Mouse (Mus musculus) CH12.LX (cell line): ENCODE measurements around the gene Fam181b. TPM values are rescaled to one million over a fixed set of nuclear protein-coding genes. Genes with fewer than 3 reads are reported as not detected.

Experiments
- DNase-seq: peaks from one replicate; pipeline ENCODE4 v3.0.0-alpha.2; 2013; ENCODE audit errors: extremely low read depth
- H3K27ac ChIP-seq: 2 replicates; pipeline ENCODE4 v1.5.1; 2012; ENCODE audit warnings: low read depth, mild to moderate bottlenecking, control low read depth, moderate library complexity; ENCODE audit not compliant: insufficient read depth
- H3K27me3 ChIP-seq: replicated peaks from 2 replicates; pipeline ENCODE3; 2012; ENCODE audit warnings: inconsistent platforms
- H3K36me3 ChIP-seq, 2 experiments: replicated peaks in 1 of 2; 2 replicates each; pipeline versions ENCODE3 to v1.6.1; 2012; ENCODE audit warnings: inconsistent platforms in 1 of 2, low read length in 1 of 2, mild to moderate bottlenecking in 1 of 2, mixed read lengths in 1 of 2, moderate library complexity in 1 of 2; ENCODE audit not compliant: control insufficient read depth in 1 of 2, insufficient read depth in 1 of 2
- H3K4me1 ChIP-seq, 2 experiments: 2 replicates each; pipeline ENCODE4 v1.6.1; 2012; ENCODE audit warnings: inconsistent platforms in 1 of 2, moderate library complexity in 1 of 2; ENCODE audit not compliant: insufficient read depth in 2 of 2, control insufficient read depth in 1 of 2
- H3K4me2 ChIP-seq: 2 replicates; pipeline ENCODE4 v1.6.1; 2012; ENCODE audit warnings: low read depth, mild to moderate bottlenecking, control low read depth; ENCODE audit not compliant: poor library complexity, insufficient read depth, severe bottlenecking
- H3K4me3 ChIP-seq, 3 experiments: fragments of 150-350 bp in 1 of 3; sonication (generic) in 1 of 3; replicated peaks in 1 of 3; 2 replicates each; pipeline versions ENCODE3 to v1.5.1; 2011 to 2012; ENCODE audit warnings: low read depth in 2 of 3, low read length in 2 of 3, mild to moderate bottlenecking in 2 of 3, moderate library complexity in 2 of 3, control low read depth in 1 of 3, improper control_type of control experiment in 1 of 3, inconsistent platforms in 1 of 3, mixed read lengths in 1 of 3; ENCODE audit not compliant: poor library complexity in 1 of 3
- H3K79me2 ChIP-seq: replicated peaks from 2 replicates; pipeline ENCODE4 v1.6.1; 2012; ENCODE audit warnings: mild to moderate bottlenecking, moderate library complexity; ENCODE audit not compliant: control insufficient read depth, poor library complexity, insufficient read depth, severe bottlenecking; ENCODE audit errors: extremely low read depth
- H3K9ac ChIP-seq: 2 replicates; pipeline ENCODE4 v1.6.1; 2012; ENCODE audit warnings: low read depth, mild to moderate bottlenecking, control low read depth, moderate library complexity; ENCODE audit not compliant: insufficient read depth
- H3K9me3 ChIP-seq: replicated peaks from 2 replicates; pipeline ENCODE3; 2012; ENCODE audit warnings: low read length, inconsistent platforms, mixed read lengths
- BHLHE40 ChIP-seq: IDR thresholded peaks from 2 replicates; pipeline ENCODE4 v1.6.1; 2011; ENCODE audit warnings: mild to moderate bottlenecking, low read depth, low read length, improper control_type of control experiment
- CHD2 ChIP-seq: IDR thresholded peaks from 2 replicates; pipeline ENCODE4 v1.6.1; 2011; ENCODE audit warnings: low read length, improper control_type of control experiment
- CTCF ChIP-seq, 2 experiments: IDR thresholded peaks in 1 of 2; conservative IDR thresholded peaks in 1 of 2; 2 replicates each; pipeline ENCODE4 v1.5.1; 2011 to 2012; ENCODE audit warnings: low read depth in 2 of 2, low read length in 2 of 2, improper control_type of control experiment in 1 of 2, inconsistent platforms in 1 of 2, mild to moderate bottlenecking in 1 of 2, moderate library complexity in 1 of 2
- E2F4 ChIP-seq: IDR thresholded peaks from 2 replicates; pipeline ENCODE4 v1.6.1; 2011; ENCODE audit warnings: low read depth, low read length, improper control_type of control experiment; ENCODE audit not compliant: insufficient replicate concordance
- ETS1 ChIP-seq: conservative IDR thresholded peaks from 2 replicates; pipeline ENCODE4 v1.6.1; 2012; ENCODE audit warnings: low read depth, mild to moderate bottlenecking, inconsistent platforms, low read length, improper control_type of control experiment, moderate library complexity
- GABPA ChIP-seq: IDR thresholded peaks from 2 replicates; pipeline ENCODE4 v1.6.1; 2012; ENCODE audit warnings: low read depth, low read length, improper control_type of control experiment, inconsistent platforms; ENCODE audit not compliant: insufficient replicate concordance
- IRF4 ChIP-seq: IDR thresholded peaks from 2 replicates; pipeline ENCODE4 v1.6.1; 2014; ENCODE audit warnings: low read depth, mild to moderate bottlenecking, inconsistent platforms, low read length, improper control_type of control experiment
- KAT2A ChIP-seq: IDR thresholded peaks from 2 replicates; pipeline ENCODE4 v1.6.1; 2012; ENCODE audit warnings: low read length, improper control_type of control experiment, inconsistent platforms; ENCODE audit not compliant: insufficient replicate concordance
- MAX ChIP-seq: IDR thresholded peaks from 2 replicates; pipeline ENCODE4 v1.6.1; 2011; ENCODE audit warnings: low read length, improper control_type of control experiment
- MAZ ChIP-seq: IDR thresholded peaks from 2 replicates; pipeline ENCODE4 v1.6.1; 2012; ENCODE audit warnings: low read depth, mild to moderate bottlenecking, inconsistent platforms, low read length, improper control_type of control experiment, moderate library complexity
- MEF2A ChIP-seq: IDR thresholded peaks from 2 replicates; pipeline ENCODE4 v1.6.1; 2014; ENCODE audit warnings: low read depth, mild to moderate bottlenecking, inconsistent platforms, low read length, improper control_type of control experiment, borderline replicate concordance
- MXI1 ChIP-seq: IDR thresholded peaks from 2 replicates; pipeline ENCODE4 v1.6.1; 2011; ENCODE audit warnings: mild to moderate bottlenecking, low read depth, low read length, improper control_type of control experiment
- MYC ChIP-seq: IDR thresholded peaks from 2 replicates; pipeline ENCODE4 v1.6.1; 2011; ENCODE audit warnings: low read depth, mild to moderate bottlenecking, improper control_type of control experiment, low read length
- NELFE ChIP-seq: IDR thresholded peaks from 2 replicates; pipeline ENCODE4 v1.6.1; 2011; ENCODE audit warnings: low read depth, low read length, improper control_type of control experiment
- PAX5 ChIP-seq: IDR thresholded peaks from 2 replicates; pipeline ENCODE4 v1.6.1; 2012; ENCODE audit warnings: low read length, inconsistent platforms, mixed read lengths
- POLR2A ChIP-seq: IDR thresholded peaks from 2 replicates; pipeline ENCODE4 v1.6.1; 2011; ENCODE audit warnings: low read depth, mild to moderate bottlenecking, improper control_type of control experiment, low read length
- POLR2AphosphoS2 ChIP-seq: IDR thresholded peaks from 2 replicates; pipeline ENCODE4 v1.6.1; 2011; ENCODE audit warnings: low read depth, low read length, improper control_type of control experiment
- RAD21 ChIP-seq: IDR thresholded peaks from 2 replicates; pipeline ENCODE4 v1.6.1; 2011; ENCODE audit warnings: low read depth, mild to moderate bottlenecking, low read length, improper control_type of control experiment, moderate library complexity
- RCOR1 ChIP-seq: conservative IDR thresholded peaks from 2 replicates; pipeline ENCODE4 v1.6.1; 2012; ENCODE audit warnings: low read depth, mild to moderate bottlenecking, inconsistent platforms, low read length, improper control_type of control experiment
- SMC3 ChIP-seq: IDR thresholded peaks from 2 replicates; pipeline ENCODE4 v1.6.1; 2011; ENCODE audit warnings: low read depth, low read length, improper control_type of control experiment
- TBP ChIP-seq: conservative IDR thresholded peaks from 2 replicates; pipeline ENCODE4 v1.6.1; 2011; ENCODE audit warnings: low read depth, low read length, improper control_type of control experiment
- TCF12 ChIP-seq: IDR thresholded peaks from 2 replicates; pipeline ENCODE4 v1.6.1; 2014; ENCODE audit warnings: low read depth, mild to moderate bottlenecking, inconsistent platforms, low read length, improper control_type of control experiment
- UBTF ChIP-seq: IDR thresholded peaks from 2 replicates; pipeline ENCODE4 v1.6.1; 2012; ENCODE audit warnings: low read depth, mild to moderate bottlenecking, inconsistent platforms, low read length, improper control_type of control experiment, moderate library complexity
- USF2 ChIP-seq: conservative IDR thresholded peaks from 2 replicates; pipeline ENCODE4 v1.6.1; 2011; ENCODE audit warnings: low read depth, low read length, improper control_type of control experiment
- ZC3H11A ChIP-seq: IDR thresholded peaks from 2 replicates; pipeline ENCODE4 v1.6.1; 2012; ENCODE audit warnings: low read depth, mild to moderate bottlenecking, inconsistent platforms, low read length, improper control_type of control experiment
- ZMIZ1 ChIP-seq: IDR thresholded peaks from 2 replicates; pipeline ENCODE4 v1.6.1; 2012; ENCODE audit warnings: low read depth, mild to moderate bottlenecking, inconsistent platforms, low read length, improper control_type of control experiment
- ZNF384 ChIP-seq: IDR thresholded peaks from 2 replicates; pipeline ENCODE4 v1.6.1; 2012; ENCODE audit warnings: low read depth, low read length, improper control_type of control experiment, inconsistent platforms
- dilution Hi-C: fragments of 300-500 bp; cut with MboI; formaldehyde crosslinking; loops from 2 replicates; pipeline ENCODE4 v1.14.3; 2020; ENCODE audit warnings: low sequenced_read_pairs; ENCODE audit not compliant: extremely low pct_unique_long_range_greater_than_20kb, extremely low pct_ligation_motif_present
- in situ Hi-C: fragments of 300-500 bp; cut with MboI; formaldehyde crosslinking; loops from 3 replicates; pipeline ENCODE4 v1.14.3; 2019; ENCODE audit warnings: low sequenced_read_pairs, low pct_ligation_motif_present, low pct_unique_long_range_greater_than_20kb, mixed read lengths
- polyA plus RNA-seq: library from polyadenylated mRNA; unstranded; fragments of >175 nt; gene quantifications from 2 replicates; pipeline ENCODE4 v1.2.1, GENCODE M21; 2012; ENCODE audit warnings: low read depth; ENCODE audit not compliant: insufficient read length
- total RNA-seq, 2 experiments: library from RNA; depleted of rRNA; stranded (reverse); fragments of 300-350 nt in 1 of 2; fragments of >200 nt in 1 of 2; gene quantifications; 2 replicates each; pipeline ENCODE4 v1.2.3; 2012 to 2014

The Fam181b gene
- total and polyA plus RNA-seq, 3 experiments = not detected

DNA sequence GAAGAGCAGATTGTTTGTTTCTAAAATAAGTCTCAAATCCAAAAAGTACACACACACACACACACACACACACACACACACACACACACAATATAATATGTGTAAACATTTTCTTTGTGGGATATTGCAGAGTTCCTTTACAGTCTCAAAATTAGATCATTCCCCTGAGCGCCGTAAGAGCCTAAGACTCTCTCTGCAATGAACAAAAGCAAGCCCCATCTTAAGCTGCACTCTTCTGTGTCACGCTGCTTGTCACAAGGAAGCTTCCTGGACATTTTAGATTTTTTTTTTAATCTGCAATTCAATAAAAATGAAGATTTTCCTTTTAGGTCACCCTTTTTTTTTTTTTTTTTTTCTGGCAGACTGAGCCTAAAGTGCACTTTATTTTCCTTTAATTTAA is 17.9 kb upstream of the Fam181b start:
- dilution Hi-C loops = no loop called here
- no peak for DNase-seq
- H3K9ac ChIP-seq = no peak overlapping the region
- H3K4me2 ChIP-seq = no peak overlapping the region
- TF ChIP-seq SMC3 (no peak), RCOR1 (no peak), ZC3H11A (no peak), IRF4 (no peak), MAX (no peak), ETS1 (no peak), KAT2A (no peak), E2F4 (no peak), POLR2A (no peak), ZNF384 (no peak), MEF2A (no peak), TBP (no peak), NELFE (no peak), RAD21 (no peak)
- H3K36me3 ChIP-seq = no peaks in the 10 kb centered on the region
- no peaks in the 10 kb centered on the region for H3K79me2 ChIP-seq
- H3K4me1 ChIP-seq = no peaks in the 10 kb centered on the region
- no peaks in the 10 kb centered on the region for H3K9me3 ChIP-seq
- no peak overlapping the region for H3K4me3 ChIP-seq
- no peaks in the 10 kb centered on the region for H3K27me3 ChIP-seq
- H3K27ac ChIP-seq = no peak overlapping the region
- in situ Hi-C loops = no loop called here

DNA sequence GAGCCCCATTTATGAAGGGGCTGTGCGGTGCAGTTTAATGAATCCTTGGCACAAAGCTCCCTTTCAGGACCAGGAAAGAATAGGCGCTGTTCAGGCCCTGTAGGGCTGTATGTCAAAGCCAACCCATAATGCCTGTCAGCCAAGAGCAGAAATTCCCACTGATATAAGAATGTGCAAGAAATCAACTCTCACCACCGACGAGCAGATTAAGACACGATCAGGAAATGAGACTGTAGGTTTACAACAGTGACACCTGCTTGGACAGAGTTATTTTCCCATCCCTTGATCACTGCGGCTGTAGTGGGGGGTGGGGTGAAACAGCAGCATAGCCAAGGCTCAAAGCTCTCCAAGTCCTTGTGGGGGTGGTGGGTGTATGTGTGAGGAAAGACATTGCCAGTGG is 17.5 kb upstream of the Fam181b start:
- H3K4me3 ChIP-seq = no peak overlapping the region
- no peaks in the 10 kb centered on the region for H3K79me2 ChIP-seq
- dilution Hi-C loops = no loop called here
- H3K27me3 ChIP-seq = no peaks in the 10 kb centered on the region
- no peak overlapping the region for H3K27ac ChIP-seq
- H3K9ac ChIP-seq = no peak overlapping the region
- no peaks in the 10 kb centered on the region for H3K4me1 ChIP-seq
- in situ Hi-C loops = no loop called here
- TF ChIP-seq SMC3 = no peak
- TF ChIP-seq ZMIZ1 = no peak
- TF ChIP-seq MAZ = no peak
- TF ChIP-seq TCF12 = no peak
- no peak for TF ChIP-seq ZNF384
- no peak for TF ChIP-seq MXI1
- TF ChIP-seq GABPA = no peak
- TF ChIP-seq PAX5 = no peak
- TF ChIP-seq E2F4 = no peak
- no peak for TF ChIP-seq POLR2A
- TF ChIP-seq UBTF = no peak
- TF ChIP-seq BHLHE40 = no peak
- no peak for TF ChIP-seq CTCF (conservative IDR thresholded peaks at IDR 0.05 in 1 of 2, IDR thresholded peaks at IDR 0.05 in 1 of 2; ENCODE audit: low read depth in 2 of 2, low read length in 2 of 2)
- TF ChIP-seq ETS1 = no peak
- TF ChIP-seq POLR2AphosphoS2 = no peak
- TF ChIP-seq USF2 = no peak
- no peak for TF ChIP-seq RCOR1
- TF ChIP-seq IRF4 = no peak
- TF ChIP-seq CHD2 = no peak
- TF ChIP-seq MYC = no peak
- H3K36me3 ChIP-seq = no peaks in the 10 kb centered on the region
- no peak overlapping the region for H3K4me2 ChIP-seq
- no peak for DNase-seq
- H3K9me3 ChIP-seq = no peaks in the 10 kb centered on the region
